Mouse (Mus musculus) cortical plate, adult 2 months (tissue): ENCODE data around the gene Hist1h2bf.

Source experiments
- CTCF ChIP-seq: fragments of 200-500 bp; IDR thresholded peaks from 2 replicates; pipeline ENCODE4 v1.5.1; 2011; ENCODE audit warnings: mild to moderate bottlenecking, control low read depth, low read length; ENCODE audit not compliant: insufficient read depth; ENCODE audit errors: extremely low read depth
- POLR2A ChIP-seq: fragments of 200-500 bp; IDR thresholded peaks from 2 replicates; pipeline ENCODE4 v1.6.1; 2011; ENCODE audit warnings: mild to moderate bottlenecking, low read length, control low read depth; ENCODE audit not compliant: insufficient read depth; ENCODE audit errors: extremely low read depth

- no peak for TF ChIP-seq POLR2A
- no peak for TF ChIP-seq CTCF
These were observed 8.4 kb upstream of the Hist1h2bf start for GRCm38 (mm10) chr13:23582219-23583056.
